In genomic region chr9:49523881-49524280, GRCm38 (mm10) we compare ENCODE assay signal across 19 mouse cellular contexts.
"Had no signal": no experiment of that assay in that cellular context is flagged by ENCODE, and none has a peak within 500 bp of the region (broad histone marks: within the 10 kb centered on the region; RNA-seq: fewer than 3 reads in every experiment).

No protein-coding gene starts in this region.

- H3K4me1 ChIP-seq: liver, embryonic 13.5 days had no signal

- H3K36me3 ChIP-seq: liver, embryonic 13.5 days had no signal

- H3K27ac ChIP-seq: kidney, postnatal 0 days; layer of hippocampus, adult 2 months; liver, embryonic 13.5 days; stomach, postnatal 0 days had no signal

- H3K9me3 ChIP-seq: liver, embryonic 13.5 days had no signal

- H3K9ac ChIP-seq: liver, embryonic 13.5 days had no signal

- H3K4me3 ChIP-seq: layer of hippocampus, adult 2 months; left cerebral cortex, adult 2 months; liver, embryonic 13.5 days had no signal

- H3K27me3 ChIP-seq: liver, embryonic 13.5 days had no signal

- DNase-seq: kidney, adult 18-20 months; kidney, adult 9 months; kidney, postnatal 25 days; layer of hippocampus, postnatal 36 days; liver, embryonic 13.5 days; lung, adult 2 months; lung, postnatal 14 days; lung, postnatal 4 days; midbrain, embryonic 14.5 days; right cerebral cortex, adult 18-20 months; right cerebral cortex, postnatal 14 days; right cerebral cortex, postnatal 4 days; thymus, adult 2 months; thymus, postnatal 25 days had no signal

- H3K4me2 ChIP-seq: liver, embryonic 13.5 days; midbrain, embryonic 11.5 days had no signal
